Mouse (Mus musculus) lung, embryonic 14.5 days (tissue): Measurements from ENCODE around the gene Edc4. TPM values are rescaled to one million over a fixed set of nuclear protein-coding genes. Genes with fewer than 3 reads are reported as not detected.
A peak's percentile ranks its signal among the peaks of the same experiment; 100 is the strongest.

Experiments
- ATAC-seq: fragments of 200-750 bp; cut with Nextera tagmentation; 2 replicates; pipeline ENCODE4 v1.8.0; 2017; ENCODE audit warnings: mild to moderate bottlenecking, moderate TSS enrichment, moderate library complexity; ENCODE audit not compliant: insufficient read depth
- DNase-seq: peaks from one replicate; pipeline ENCODE4 v3.0.0-alpha.2; 2015
- H3K27ac ChIP-seq: fragments of 300-500 bp; sonication (generic); 2 replicates; pipeline ENCODE4 v1.5.1; 2014; ENCODE audit warnings: low read depth, mild to moderate bottlenecking, moderate library complexity
- H3K27me3 ChIP-seq: fragments of 300-500 bp; sonication (generic); 2 replicates; pipeline ENCODE4 v1.6.1; 2014; ENCODE audit warnings: low read length, control low read depth; ENCODE audit not compliant: insufficient read depth
- H3K36me3 ChIP-seq: fragments of 300-500 bp; sonication (generic); 2 replicates; pipeline ENCODE4 v1.6.1; 2014; ENCODE audit warnings: control low read depth; ENCODE audit not compliant: insufficient read depth
- H3K4me1 ChIP-seq: fragments of 300-500 bp; sonication (generic); 2 replicates; pipeline ENCODE4 v1.6.1; 2014; ENCODE audit warnings: antibody characterized with exemption, control low read depth; ENCODE audit not compliant: insufficient read depth
- H3K4me2 ChIP-seq: fragments of 300-500 bp; sonication (generic); 2 replicates; pipeline ENCODE4 v1.6.1; 2014; ENCODE audit warnings: mild to moderate bottlenecking
- H3K4me3 ChIP-seq: fragments of 300-500 bp; sonication (generic); 2 replicates; pipeline ENCODE4 v1.5.1; 2014; ENCODE audit warnings: low read depth, low read length
- H3K9ac ChIP-seq: fragments of 300-500 bp; sonication (generic); 2 replicates; pipeline ENCODE4 v1.6.1; 2014
- H3K9me3 ChIP-seq: fragments of 300-500 bp; sonication (generic); 2 replicates; pipeline ENCODE4 v1.6.1; 2016; ENCODE audit warnings: low read depth, low read length, control low read depth
- CTCF ChIP-seq: IDR thresholded peaks from 2 replicates; pipeline ENCODE4 v1.5.1; 2016; ENCODE audit warnings: antibody characterized with exemption, low read depth
- whole genome bisulfite sequencing: fragments of 180-500 bp; shearing (Covaris S2); extraction: QIAGEN DNeasy Blood & Tissue Kit; methylation state at CpG from one replicate; pipeline ENCODE4 v1.1.7; 2014; 5-methylcytosine and 5-hydroxymethylcytosine counted together
- polyA plus RNA-seq: library from polyadenylated mRNA; unstranded; fragments of >200 nt; fragmentation: Nextera tagmentation; extraction: Ambion mirVana; gene quantifications from 2 replicates; pipeline ENCODE4 v1.2.1, GENCODE M21; 2014

Gene Edc4
- polyA plus RNA-seq, 1 experiment from 2014 or later: 55.4 TPM

- H3K4me3 ChIP-seq: peak overlapping the region; percentile 80
- under 1% methylated on average over 67 of the region's 71 CpGs for WGBS
- H3K4me2 ChIP-seq: peak overlapping the region; percentile 99
- no peaks in the 10 kb centered on the region for H3K9me3 ChIP-seq
- H3K4me1 ChIP-seq: peaks cover 12% of the 10 kb centered on the region
- ATAC-seq (peak; percentile 3), DNase-seq (peak; percentile 57)
- peak overlapping the region; percentile 82 for H3K9ac ChIP-seq
- H3K27ac ChIP-seq: peak overlapping the region; percentile 86
- H3K27me3 ChIP-seq: no peaks in the 10 kb centered on the region
- H3K36me3 ChIP-seq: no peaks in the 10 kb centered on the region
- TF ChIP-seq CTCF: no peak
These were observed 25.2 kb upstream of the Edc4 start for GRCm38 (mm10) chr8:105855248-105856167.

GRCm38 (mm10) chr8:105856168-105856835, 24.4 kb upstream of the Edc4 start:
- H3K36me3 ChIP-seq: no peaks in the 10 kb centered on the region
- DNase-seq: no peak
- no peaks in the 10 kb centered on the region for H3K9me3 ChIP-seq
- H3K27ac ChIP-seq: peak overlapping the region; percentile 86; the same call in 1 of the 2 replicates
- no peak for ATAC-seq
- H3K9ac ChIP-seq: peak overlapping the region; percentile 82
- no peak for TF ChIP-seq CTCF
- WGBS: 11% methylated on average over 15 of the region's 15 CpGs
- peaks cover 13% of the 10 kb centered on the region for H3K4me1 ChIP-seq
- peak overlapping the region; percentile 80 for H3K4me3 ChIP-seq
- H3K27me3 ChIP-seq: no peaks in the 10 kb centered on the region
- H3K4me2 ChIP-seq: peak overlapping the region; percentile 99

- H3K4me3 ChIP-seq: no peak overlapping the region
- H3K9ac ChIP-seq: no peak overlapping the region
- WGBS: 87% methylated on average over 5 of the region's 5 CpGs
- no peaks in the 10 kb centered on the region for H3K9me3 ChIP-seq
- DNase-seq: no peak
- no peak for TF ChIP-seq CTCF
- H3K36me3 ChIP-seq: peaks cover 5% of the 10 kb centered on the region; the same call in 1 of the 2 replicates
- no peaks in the 10 kb centered on the region for H3K27me3 ChIP-seq
- no peak overlapping the region for H3K4me2 ChIP-seq
- no peak for ATAC-seq
- H3K27ac ChIP-seq: no peak overlapping the region
- H3K4me1 ChIP-seq: peaks cover 19% of the 10 kb centered on the region
These were observed 22.2 kb upstream of the Edc4 start for GRCm38 (mm10) chr8:105858495-105858894.

- Histone ChIP-seq H3K9ac (peak overlapping the region; percentile 31), H3K4me3 (no peak overlapping the region), H3K27me3 (no peaks in the 10 kb centered on the region), H3K27ac (peak overlapping the region; percentile 92), H3K36me3 (peaks cover 9% of the 10 kb centered on the region; the same call in 1 of the 2 replicates), H3K9me3 (no peaks in the 10 kb centered on the region), H3K4me1 (peaks cover 19% of the 10 kb centered on the region), H3K4me2 (peak overlapping the region; percentile 92)
- 45% methylated on average over 5 of the region's 5 CpGs for WGBS
- no peak for ATAC-seq
- no peak for DNase-seq
- TF ChIP-seq CTCF: no peak
These were observed 21.4 kb upstream of the Edc4 start for GRCm38 (mm10) chr8:105859314-105859713.

- Histone ChIP-seq H3K4me1 (peaks cover 19% of the 10 kb centered on the region), H3K36me3 (peaks cover 12% of the 10 kb centered on the region; the same call in 1 of the 2 replicates), H3K4me2 (peak within 1 kb of the TSS; percentile 92), H3K27ac (peak within 1 kb of the TSS; percentile 92), H3K9me3 (no peaks in the 10 kb centered on the region), H3K27me3 (no peaks in the 10 kb centered on the region), H3K4me3 (peak within 1 kb of the TSS; percentile 98), H3K9ac (peak within 1 kb of the TSS; percentile 96)
- under 1% methylated on average over 53 of the region's 59 CpGs for whole genome bisulfite sequencing
- no peak for TF ChIP-seq CTCF
- ATAC-seq (peak; percentile 98), DNase-seq (peak; percentile 99)
These were observed 20.3 kb upstream of the Edc4 start, which contains the start of gene Nutf2 for GRCm38 (mm10) chr8:105860143-105860981. Nutf2 (plus strand) TSS chr8:105860580.

GRCm38 (mm10) chr8:105861951-105862350, 18.7 kb upstream of the Edc4 start:
- H3K4me1 ChIP-seq: peaks cover 8% of the 10 kb centered on the region
- 13% methylated on average over 1 of the region's 1 CpGs for WGBS
- DNase-seq: peak; percentile 72

More at GRCm38 (mm10) chr8:105861951-105862350, 18.7 kb upstream of the Edc4 start:
- peak overlapping the region; percentile 92 for H3K4me2 ChIP-seq
- no peak overlapping the region for H3K27ac ChIP-seq
- ATAC-seq: no peak
- H3K9ac ChIP-seq: peak overlapping the region; percentile 96
- H3K27me3 ChIP-seq: no peaks in the 10 kb centered on the region
- H3K4me3 ChIP-seq: peak overlapping the region; percentile 98
- no peaks in the 10 kb centered on the region for H3K9me3 ChIP-seq
- peak; percentile 53 for TF ChIP-seq CTCF
- H3K36me3 ChIP-seq: peaks cover 28% of the 10 kb centered on the region
